Comparison of ENCODE assay signal across 8 mouse cellular contexts in genomic region chr11:20132955-20133562, GRCm38 (mm10). TPM values are rescaled to one million over a fixed set of nuclear protein-coding genes. Genes with fewer than 3 reads are reported as not detected.
DNase-seq lines count a peak whose midpoint lies in the region; ATAC-seq and TF ChIP-seq lines count a peak whose summit lies in the region.

No protein-coding gene starts in this region.

- H3K4me1 ChIP-seq in hindbrain, embryonic 11.5 days (replicated peaks; ENCODE audit: control insufficient read depth, insufficient read depth, low read length), result no peaks in the 10 kb centered on the region
- no peaks in the 10 kb centered on the region; the same call in 1 of the 2 replicates for H3K4me1 ChIP-seq in hindbrain, embryonic 12.5 days
- H3K4me1 ChIP-seq in intestine, postnatal 0 days (replicated peaks; ENCODE audit: control insufficient read depth, insufficient read depth, low read length), result 0 out of 2 replicates have a peak, but pooled peaks cover 4% of the 10 kb centered on the region
- H3K4me1 ChIP-seq in spleen, adult 2 months (ENCODE audit: control insufficient read depth, insufficient read depth, insufficient read length), result no peaks in the 10 kb centered on the region

- no peak for TF ChIP-seq POLR2A in spleen, adult 2 months (IDR thresholded peaks at IDR 0.05; ENCODE audit: low read depth, low read length)

- no peak overlapping the region for H3K4me2 ChIP-seq in hindbrain, embryonic 11.5 days (replicated peaks; ENCODE audit: low read depth, low read length)
- H3K4me2 ChIP-seq in hindbrain, embryonic 12.5 days (replicated peaks), result no peak overlapping the region
- peak overlapping the region; percentile 54 for H3K4me2 ChIP-seq in intestine, postnatal 0 days (replicated peaks; ENCODE audit: low read depth)

- intact Hi-C loops in left cerebral cortex, postnatal 25 days (cut with DNase I), result loop anchor here (2.0 to 5.0 kb wide), 3 partner anchors 69 to 268 kb away; partner anchors contain the start of genes Cep68 and Rab1a

- peak; percentile 74 for DNase-seq in hindbrain, embryonic 11.5 days (ENCODE audit: low spot score)
- DNase-seq in cerebellum, postnatal 4 days (ENCODE audit: low spot score in 2 of 2), result peak; percentile 41 to 71
- peak; percentile 65 to 69 for DNase-seq in gastrocnemius, adult 8-10 months (ENCODE audit: low spot score in 2 of 2)
- peak; percentile 79 to 85 for DNase-seq in left cerebral cortex, postnatal 25 days (ENCODE audit: low spot score in 2 of 2)
- peak; percentile 64 for DNase-seq in mesoderm, embryonic 11.5 days (ENCODE audit: low read depth, low spot score)
- peak; percentile 74 to 78 for DNase-seq in spleen, adult 2 months (ENCODE audit: low read depth in 1 of 2, low spot score in 2 of 2)

- H3K9ac ChIP-seq in hindbrain, embryonic 11.5 days (ENCODE audit: low read depth, low read length), result no peak overlapping the region
- H3K9ac ChIP-seq in hindbrain, embryonic 12.5 days, result no peak overlapping the region
- no peak overlapping the region for H3K9ac ChIP-seq in intestine, postnatal 0 days (ENCODE audit: low read depth, low read length)

- H3K36me3 ChIP-seq in hindbrain, embryonic 11.5 days (ENCODE audit: control insufficient read depth, insufficient read depth, low read length), result no peaks in the 10 kb centered on the region
- H3K36me3 ChIP-seq in hindbrain, embryonic 12.5 days, result no peaks in the 10 kb centered on the region
- no peaks in the 10 kb centered on the region for H3K36me3 ChIP-seq in intestine, postnatal 0 days (ENCODE audit: control insufficient read depth, insufficient read depth)
- no peaks in the 10 kb centered on the region for H3K36me3 ChIP-seq in spleen, adult 2 months (ENCODE audit: control insufficient read depth, insufficient read depth, low read length)

- no peak for ATAC-seq in hindbrain, embryonic 11.5 days (ENCODE audit: low FRiP score)
- no peak for ATAC-seq in hindbrain, embryonic 12.5 days (ENCODE audit: low FRiP score)
- peak; percentile 81 for ATAC-seq in intestine, postnatal 0 days

- TF ChIP-seq CTCF in intestine, postnatal 0 days (IDR thresholded peaks at IDR 0.05; ENCODE audit: low read depth), result peak; percentile 96
- TF ChIP-seq CTCF in spleen, adult 2 months (IDR thresholded peaks at IDR 0.05; ENCODE audit: extremely low read depth, insufficient read depth, insufficient read length, insufficient replicate concordance), result peak; percentile 77; the same call in 1 of the 2 replicates

- no peak overlapping the region for H3K4me3 ChIP-seq in hindbrain, embryonic 11.5 days (ENCODE audit: low read depth, low read length)
- no peak overlapping the region for H3K4me3 ChIP-seq in hindbrain, embryonic 12.5 days
- peak overlapping the region; percentile 26 for H3K4me3 ChIP-seq in intestine, postnatal 0 days (ENCODE audit: low read depth, low read length)
- H3K4me3 ChIP-seq in spleen, adult 2 months (ENCODE audit: extremely low read depth, insufficient read depth, insufficient read length), result peak overlapping the region; percentile 46

- no peak overlapping the region for H3K27ac ChIP-seq in hindbrain, embryonic 11.5 days (ENCODE audit: low read depth, low read length)
- H3K27ac ChIP-seq in hindbrain, embryonic 12.5 days, result no peak overlapping the region
- no peak overlapping the region for H3K27ac ChIP-seq in intestine, postnatal 0 days (ENCODE audit: low read depth, low read length)
- no peak overlapping the region for H3K27ac ChIP-seq in spleen, adult 2 months (ENCODE audit: insufficient read depth, low read length)

- H3K27me3 ChIP-seq in hindbrain, embryonic 11.5 days (ENCODE audit: control insufficient read depth, insufficient read depth, low read length), result no peaks in the 10 kb centered on the region
- H3K27me3 ChIP-seq in hindbrain, embryonic 12.5 days, result 0 out of 2 replicates have a peak, but pooled peaks cover 2% of the 10 kb centered on the region
- H3K27me3 ChIP-seq in intestine, postnatal 0 days (replicated peaks; ENCODE audit: control insufficient read depth, insufficient read depth, low read length), result no peaks in the 10 kb centered on the region
- no peaks in the 10 kb centered on the region for H3K27me3 ChIP-seq in spleen, adult 2 months (ENCODE audit: control insufficient read depth, insufficient read depth, low read length)

- H3K9me3 ChIP-seq in hindbrain, embryonic 11.5 days (ENCODE audit: control insufficient read depth, low read length), result no peaks in the 10 kb centered on the region
- H3K9me3 ChIP-seq in hindbrain, embryonic 12.5 days (replicated peaks), result no peaks in the 10 kb centered on the region
- no peaks in the 10 kb centered on the region; the same call in 1 of the 2 replicates for H3K9me3 ChIP-seq in intestine, postnatal 0 days (ENCODE audit: control insufficient read depth)

- 47% methylated on average over 11 of the region's 12 CpGs for WGBS in hindbrain, embryonic 11.5 days
- 37% methylated on average over 11 of the region's 12 CpGs for WGBS in hindbrain, embryonic 12.5 days
- WGBS in intestine, postnatal 0 days, result 26% methylated on average over 12 of the region's 12 CpGs
- 12% methylated on average over 12 of the region's 12 CpGs for WGBS in spleen, adult 2 months

RNA-seq across cellular contexts. Expression of gene Actr2, which starts 20.3 kb away (rescaled TPM):
- 81.6 and 86.7 TPM in 2 replicates for polyA plus RNA-seq in hindbrain, embryonic 11.5 days (2014; fragmentation: Nextera tagmentation; extraction: Ambion mirVana)
- polyA plus RNA-seq in hindbrain, embryonic 12.5 days (2016; fragmentation: Nextera tagmentation; extraction: Ambion mirVana), result 153 and 160 TPM in 2 replicates
- 10 to 100 TPM; 39.1 to 43.4 (median 39.7) TPM for total RNA-seq in gastrocnemius, adult 8-10 months (2022)
- polyA plus RNA-seq in intestine, postnatal 0 days (2015; fragmentation: Nextera tagmentation; extraction: Ambion mirVana), result 109 and 111 TPM in 2 replicates
- total RNA-seq in left cerebral cortex, postnatal 25 days (2021), result 100 to 1,000 TPM; 270 to 288 TPM
- 24.4 and 24.5 TPM in 2 replicates for polyA plus RNA-seq in spleen, adult 2 months (2012; rRNA removed)

Comparison
In these comparisons a context has a peak if more than half of its experiments do, and no peak if none do; other contexts are left out.
1. H3K4me3 ChIP-seq: peak in intestine, postnatal 0 days (single experiment) and spleen, adult 2 months (single experiment); none in hindbrain, embryonic 11.5 days (single experiment) and hindbrain, embryonic 12.5 days (single experiment).
2. Peak in every context shown above with its lines, with median percentiles within 50 percentile points of each other: DNase-seq.